Mouse (Mus musculus): ENCODE data around the gene Urah.

The Urah gene

GRCm38 (mm10) chr7:140836243-140837115 is 1.7 kb downstream of the Urah start:
- in situ Hi-C loops (cut with MboI; ENCODE audit: unreplicated experiment in 2 of 2) = loop anchor here (10.0 to 25.0 kb wide), 2 partner anchors 752 to 826 kb away; partner anchors contain the start of genes Caly (in 1 of the 2) and Muc6 (in 1 of the 2)

- in situ Hi-C loops (cut with MboI; ENCODE audit: unreplicated experiment in 2 of 2) = loop anchor here (10.0 to 25.0 kb wide), 2 partner anchors 755 to 823 kb away; partner anchors contain the start of genes Caly (in 1 of the 2) and Muc6 (in 1 of the 2)
These were observed 4.7 kb downstream of the Urah start for GRCm38 (mm10) chr7:140839556-140839955.

GRCm38 (mm10) chr7:140840750-140841735 is 6.2 kb downstream of the Urah start:
- in situ Hi-C loops (cut with MboI; ENCODE audit: unreplicated experiment in 2 of 2) = loop anchor here (5.0 to 25.0 kb wide), 7 partner anchors 61 to 821 kb away; partner anchors contain the start of genes Cox8b (in 2 of the 2) and Muc6 (in 1 of the 2)

- in situ Hi-C loops (cut with MboI; ENCODE audit: unreplicated experiment in 2 of 2) = loop anchor here (5.0 to 25.0 kb wide), 7 partner anchors 58 to 818 kb away; partner anchors contain the start of genes Cox8b (in 2 of the 2) and Muc6 (in 1 of the 2)
These were observed 9.0 kb downstream of the Urah start for GRCm38 (mm10) chr7:140843806-140844205.

GRCm38 (mm10) chr7:140844905-140845665 is 10.3 kb downstream of the Urah start, which contains the start of gene Scgb1c1:
Gene Scgb1c1, plus strand, starts transcription at chr7:140845547.
- in situ Hi-C loops (cut with MboI; ENCODE audit: unreplicated experiment in 2 of 2) = loop anchor here (5.0 to 25.0 kb wide), 7 partner anchors 57 to 817 kb away; partner anchors contain the start of genes Cox8b (in 2 of the 2) and Muc6 (in 1 of the 2)

GRCm38 (mm10) chr7:140845683-140846082 is 10.9 kb downstream of the Urah start:
- in situ Hi-C loops (cut with MboI; ENCODE audit: unreplicated experiment in 2 of 2) = loop anchor here in 1 of 2 experiments (10.0 to 25.0 kb wide), 2 partner anchors 519 to 817 kb away; partner anchors contain the start of gene Muc6

GRCm38 (mm10) chr7:140846676-140847075 is 11.9 kb downstream of the Urah start:
- in situ Hi-C loops (cut with MboI; ENCODE audit: unreplicated experiment in 2 of 2) = loop anchor here in 1 of 2 experiments (10.0 to 25.0 kb wide), 2 partner anchors 518 to 816 kb away; partner anchors contain the start of gene Muc6

- in situ Hi-C loops (cut with MboI; ENCODE audit: unreplicated experiment in 2 of 2) = loop anchor here in 1 of 2 experiments (10.0 to 25.0 kb wide), 2 partner anchors 517 to 814 kb away; partner anchors contain the start of gene Muc6
These were observed 13.2 kb downstream of the Urah start, which contains the start of gene Odf3 for GRCm38 (mm10) chr7:140847755-140848580. Gene Odf3, plus strand, starts transcription at chr7:140847805.

GRCm38 (mm10) chr7:140848591-140848990 is 13.8 kb downstream of the Urah start:
- in situ Hi-C loops (cut with MboI; ENCODE audit: unreplicated experiment in 2 of 2) = loop anchor here in 1 of 2 experiments (10.0 to 25.0 kb wide), 2 partner anchors 516 to 814 kb away; partner anchors contain the start of gene Muc6

- in situ Hi-C loops (cut with MboI; ENCODE audit: unreplicated experiment in 2 of 2) = loop anchor here in 1 of 2 experiments (25.0 kb wide), 1 partner anchor 1440 kb away; no protein-coding TSS in a partner anchor
These were observed 17.1 kb downstream of the Urah start for GRCm38 (mm10) chr7:140851916-140852315.

GRCm38 (mm10) chr7:140853386-140853785 is 18.6 kb downstream of the Urah start:
- in situ Hi-C loops (cut with MboI; ENCODE audit: unreplicated experiment in 2 of 2) = loop anchor here in 1 of 2 experiments (25.0 kb wide), 1 partner anchor 1441 kb away; no protein-coding TSS in a partner anchor

- in situ Hi-C loops (cut with MboI; ENCODE audit: unreplicated experiment in 2 of 2) = loop anchor here in 1 of 2 experiments (25.0 kb wide), 1 partner anchor 1442 kb away; no protein-coding TSS in a partner anchor
These were observed 19.7 kb downstream of the Urah start for GRCm38 (mm10) chr7:140854483-140854882.

GRCm38 (mm10) chr7:140855181-140855580 is 20.4 kb downstream of the Urah start:
- in situ Hi-C loops (cut with MboI; ENCODE audit: unreplicated experiment in 2 of 2) = loop anchor here in 1 of 2 experiments (25.0 kb wide), 1 partner anchor 1443 kb away; no protein-coding TSS in a partner anchor

GRCm38 (mm10) chr7:140855860-140856784 is 21.3 kb downstream of the Urah start, which contains the start of gene Gm45785:
Gene Gm45785, minus strand, starts transcription at chr7:140856331.
- in situ Hi-C loops (cut with MboI; ENCODE audit: unreplicated experiment in 2 of 2) = loop anchor here in 1 of 2 experiments (25.0 kb wide), 1 partner anchor 1444 kb away; no protein-coding TSS in a partner anchor

- in situ Hi-C loops (cut with MboI; ENCODE audit: unreplicated experiment in 2 of 2) = loop anchor here in 1 of 2 experiments (25.0 kb wide), 1 partner anchor 1445 kb away; no protein-coding TSS in a partner anchor
These were observed 22.1 kb downstream of the Urah start, which contains the start of gene Ric8a for GRCm38 (mm10) chr7:140856785-140857549. Gene Ric8a, plus strand, starts transcription at chr7:140856957.

Data from v-Abl transformed pro-B cells (cell line).